Mouse (Mus musculus): Measurements from ENCODE around the gene Hist1h2af. TPM values are rescaled to one million over a fixed set of nuclear protein-coding genes. Genes with fewer than 3 reads are reported as not detected.
"Not testable (repeated sequence)": the region's sequence is repeated elsewhere in the genome, so short reads cannot be mapped to it uniquely, and the experiment has no call there.

The Hist1h2af gene
- polyA plus RNA-seq, 1 experiment: 4,070 TPM

GRCm38 (mm10) chr13:23546694-23547093 is 13.0 kb downstream of the Hist1h2af start:
- WGBS: 91% methylated on average over 5 of the region's 5 CpGs
- H3K27ac ChIP-seq (ENCODE audit: control insufficient read depth, insufficient read depth, low read length): no peak overlapping the region
- H3K4me3 ChIP-seq (ENCODE audit: control insufficient read depth, insufficient read depth, low read length): no peak overlapping the region
- no peak for DNase-seq
- H3K36me3 ChIP-seq (ENCODE audit: control insufficient read depth, insufficient read depth, low read length): no peaks in the 10 kb centered on the region
- TF ChIP-seq POLR2A (IDR thresholded peaks at IDR 0.05; ENCODE audit: control insufficient read depth, extremely low read depth, insufficient read depth, low read length, poor library complexity) (no peak), CTCF (IDR thresholded peaks at IDR 0.05; ENCODE audit: borderline replicate concordance, control insufficient read depth, extremely low read depth, insufficient read depth, low read length, poor library complexity) (no peak)
- no peaks in the 10 kb centered on the region for H3K27me3 ChIP-seq (ENCODE audit: control insufficient read depth, insufficient read depth, low read length)
- peaks cover 2% of the 10 kb centered on the region; the same call in 1 of the 2 replicates for H3K4me1 ChIP-seq (replicated peaks; ENCODE audit: control insufficient read depth, insufficient read depth, low read length)

GRCm38 (mm10) chr13:23550761-23551145 is 17.0 kb downstream of the Hist1h2af start:
- 5% methylated on average over 3 of the region's 3 CpGs for WGBS

GRCm38 (mm10) chr13:23551146-23551834 is 17.6 kb downstream of the Hist1h2af start, which contains the start of gene Hist1h4f:
Gene Hist1h4f (minus strand): TSS chr13:23551648.
- not testable (repeated sequence) for H3K4me1 ChIP-seq (replicated peaks; ENCODE audit: control insufficient read depth, insufficient read depth, low read length); H3K27me3 ChIP-seq (ENCODE audit: control insufficient read depth, insufficient read depth, low read length); H3K36me3 ChIP-seq (ENCODE audit: control insufficient read depth, insufficient read depth, low read length)
- Histone ChIP-seq H3K4me3 (ENCODE audit: control insufficient read depth, insufficient read depth, low read length) (peak within 1 kb of the TSS; percentile 51), H3K27ac (ENCODE audit: control insufficient read depth, insufficient read depth, low read length) (peak within 1 kb of the TSS; percentile 84)
- under 1% methylated on average over 47 of the region's 47 CpGs for WGBS
- DNase-seq: peak; percentile 89
- TF ChIP-seq CTCF (IDR thresholded peaks at IDR 0.05; ENCODE audit: borderline replicate concordance, control insufficient read depth, extremely low read depth, insufficient read depth, low read length, poor library complexity): peak; percentile 44; the same call in 1 of the 2 replicates
- peak; percentile 83 for TF ChIP-seq POLR2A (IDR thresholded peaks at IDR 0.05; ENCODE audit: control insufficient read depth, extremely low read depth, insufficient read depth, low read length, poor library complexity)

More at GRCm38 (mm10) chr13:23550761-23551145, 17.0 kb downstream of the Hist1h2af start:
- DNase-seq: no peak
- no peaks in the 10 kb centered on the region for H3K36me3 ChIP-seq (ENCODE audit: control insufficient read depth, insufficient read depth, low read length)
- no peaks in the 10 kb centered on the region for H3K27me3 ChIP-seq (ENCODE audit: control insufficient read depth, insufficient read depth, low read length)
- H3K4me3 ChIP-seq (ENCODE audit: control insufficient read depth, insufficient read depth, low read length): no peak overlapping the region
- TF ChIP-seq CTCF (IDR thresholded peaks at IDR 0.05; ENCODE audit: borderline replicate concordance, control insufficient read depth, extremely low read depth, insufficient read depth, low read length, poor library complexity): no peak
- H3K4me1 ChIP-seq (replicated peaks; ENCODE audit: control insufficient read depth, insufficient read depth, low read length): 0 out of 2 replicates have a peak, but pooled peaks cover 1% of the 10 kb centered on the region
- peak overlapping the region; percentile 84; the same call in 1 of the 2 replicates for H3K27ac ChIP-seq (ENCODE audit: control insufficient read depth, insufficient read depth, low read length)

- Histone ChIP-seq H3K27ac (ENCODE audit: control insufficient read depth, insufficient read depth, low read length) (peak overlapping the region; percentile 84), H3K27me3 (ENCODE audit: control insufficient read depth, insufficient read depth, low read length) (no peaks in the 10 kb centered on the region), H3K36me3 (ENCODE audit: control insufficient read depth, insufficient read depth, low read length) (no peaks in the 10 kb centered on the region), H3K4me1 (replicated peaks; ENCODE audit: control insufficient read depth, insufficient read depth, low read length) (no peaks in the 10 kb centered on the region), H3K4me3 (ENCODE audit: control insufficient read depth, insufficient read depth, low read length) (no peak overlapping the region)
- no peak for TF ChIP-seq CTCF (IDR thresholded peaks at IDR 0.05; ENCODE audit: borderline replicate concordance, control insufficient read depth, extremely low read depth, insufficient read depth, low read length, poor library complexity)
- DNase-seq: no peak
- WGBS: 52% methylated on average over 8 of the region's 8 CpGs
Measured at GRCm38 (mm10) chr13:23551931-23552914, 18.5 kb downstream of the Hist1h2af start.

- Histone ChIP-seq H3K27ac (ENCODE audit: control insufficient read depth, insufficient read depth, low read length) (peak within 1 kb of the TSS; percentile 58; the same call in 1 of the 2 replicates), H3K4me3 (ENCODE audit: control insufficient read depth, insufficient read depth, low read length) (no peak within 1 kb of the TSS), H3K36me3 (ENCODE audit: control insufficient read depth, insufficient read depth, low read length) (no peaks in the 10 kb centered on the region), H3K27me3 (ENCODE audit: control insufficient read depth, insufficient read depth, low read length) (no peaks in the 10 kb centered on the region), H3K4me1 (replicated peaks; ENCODE audit: control insufficient read depth, insufficient read depth, low read length) (no peaks in the 10 kb centered on the region)
- no peak for DNase-seq
- TF ChIP-seq POLR2A (IDR thresholded peaks at IDR 0.05; ENCODE audit: control insufficient read depth, extremely low read depth, insufficient read depth, low read length, poor library complexity) (no peak), CTCF (IDR thresholded peaks at IDR 0.05; ENCODE audit: borderline replicate concordance, control insufficient read depth, extremely low read depth, insufficient read depth, low read length, poor library complexity) (no peak)
Measured at GRCm38 (mm10) chr13:23552962-23553361, 19.3 kb downstream of the Hist1h2af start, which contains the start of gene Hist1h1d. Gene Hist1h1d (plus strand): TSS chr13:23553262.

- Histone ChIP-seq H3K4me1 (replicated peaks; ENCODE audit: control insufficient read depth, insufficient read depth, low read length) (no peaks in the 10 kb centered on the region), H3K36me3 (ENCODE audit: control insufficient read depth, insufficient read depth, low read length) (no peaks in the 10 kb centered on the region), H3K27ac (ENCODE audit: control insufficient read depth, insufficient read depth, low read length) (no peak overlapping the region; the same call in 1 of the 2 replicates), H3K27me3 (ENCODE audit: control insufficient read depth, insufficient read depth, low read length) (no peaks in the 10 kb centered on the region), H3K4me3 (ENCODE audit: control insufficient read depth, insufficient read depth, low read length) (no peak overlapping the region)
- no peak for DNase-seq
- TF ChIP-seq POLR2A (IDR thresholded peaks at IDR 0.05; ENCODE audit: control insufficient read depth, extremely low read depth, insufficient read depth, low read length, poor library complexity) (no peak), CTCF (IDR thresholded peaks at IDR 0.05; ENCODE audit: borderline replicate concordance, control insufficient read depth, extremely low read depth, insufficient read depth, low read length, poor library complexity) (no peak)
- WGBS: 23% methylated on average over 9 of the region's 9 CpGs
Measured at GRCm38 (mm10) chr13:23554393-23554792, 20.7 kb downstream of the Hist1h2af start.
